Mouse (Mus musculus) erythroblast, embryonic 14.5 days (primary cell): Measurements from ENCODE around the gene Mpi. TPM values are rescaled to one million over a fixed set of nuclear protein-coding genes. Genes with fewer than 3 reads are reported as not detected.

Experiments used
- H3K27me3 ChIP-seq: 2 replicates; pipeline ENCODE4 v1.6.1; 2012; ENCODE audit warnings: inconsistent platforms; ENCODE audit not compliant: control insufficient read depth
- H3K36me3 ChIP-seq: 2 replicates; pipeline ENCODE4 v1.6.1; 2012; ENCODE audit warnings: mild to moderate bottlenecking, inconsistent platforms; ENCODE audit not compliant: control insufficient read depth
- H3K4me1 ChIP-seq: 2 replicates; pipeline ENCODE4 v1.6.1; 2012; ENCODE audit warnings: inconsistent platforms; ENCODE audit not compliant: control insufficient read depth
- H3K4me3 ChIP-seq: replicated peaks from 2 replicates; pipeline ENCODE3; 2012; ENCODE audit warnings: moderate library complexity, mild to moderate bottlenecking, inconsistent platforms
- H3K9me3 ChIP-seq: 2 replicates; pipeline ENCODE4 v1.6.1; 2012; ENCODE audit warnings: low read length, inconsistent platforms, mixed read lengths; ENCODE audit not compliant: control insufficient read depth
- GATA1 ChIP-seq: IDR thresholded peaks from 2 replicates; pipeline ENCODE4 v1.6.1; 2012; ENCODE audit warnings: low read length, inconsistent platforms, mixed read lengths
- TAL1 ChIP-seq: IDR thresholded peaks from 3 replicates; pipeline ENCODE4 v1.6.1; 2012; ENCODE audit warnings: low read length, inconsistent platforms, mixed read lengths
- polyA plus RNA-seq: library from polyadenylated mRNA; stranded (reverse); fragments of >175 nt; gene quantifications from 2 replicates; pipeline ENCODE4 v1.2.3, GENCODE M21; 2012

Gene Mpi
- polyA plus RNA-seq, 1 experiment = 0.08 TPM

DNA sequence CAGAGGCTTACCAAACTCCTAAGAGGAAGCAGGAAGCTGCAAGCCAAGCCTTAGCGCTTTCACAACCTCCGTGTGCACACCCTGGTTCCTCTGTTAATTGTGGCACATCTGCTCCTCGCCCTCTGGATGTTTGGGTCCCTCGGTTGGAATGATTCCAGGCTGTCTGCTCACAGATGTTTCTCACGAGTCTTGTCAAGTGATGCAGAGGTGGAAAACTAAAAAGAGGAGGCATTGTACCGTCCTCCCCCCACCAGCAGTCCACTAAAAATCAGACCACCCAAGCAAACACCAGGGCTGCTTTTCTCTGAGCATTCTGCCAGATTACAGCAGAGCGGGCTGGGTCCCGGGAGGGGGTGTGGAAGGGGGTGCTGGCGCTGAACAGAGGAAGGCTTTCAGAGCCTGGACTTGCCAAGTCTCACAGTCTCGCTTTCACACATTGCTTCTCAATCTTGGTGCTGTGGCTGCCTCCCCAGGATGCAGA is 13.2 kb upstream of the Mpi start:
- H3K36me3 ChIP-seq = peaks cover 23% of the 10 kb centered on the region

DNA sequence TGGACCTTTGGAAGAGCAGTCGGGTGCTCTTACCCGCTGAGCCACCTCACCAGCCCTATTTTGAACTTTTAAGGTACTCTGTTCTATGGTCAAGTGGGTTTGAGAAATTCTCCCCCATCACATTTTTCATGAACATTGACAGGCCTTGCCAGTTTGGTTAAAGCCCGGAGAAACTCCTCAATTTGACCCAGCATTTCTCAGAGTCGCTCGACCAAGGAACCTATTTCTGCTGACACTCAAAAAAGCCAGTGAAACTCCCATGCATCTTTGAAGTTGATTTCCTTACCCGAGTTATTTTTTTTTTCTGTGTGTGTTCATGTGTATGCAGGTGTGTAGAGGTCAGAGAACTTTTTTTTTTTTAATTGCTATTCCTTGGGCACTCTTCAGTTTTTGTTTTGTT is 12.0 kb upstream of the Mpi start:
- Histone ChIP-seq H3K36me3 (peaks cover 18% of the 10 kb centered on the region), H3K9me3 (no peaks in the 10 kb centered on the region), H3K4me3 (no peak overlapping the region), H3K4me1 (peaks cover 30% of the 10 kb centered on the region), H3K27me3 (no peaks in the 10 kb centered on the region)
- TF ChIP-seq GATA1 (no peak), TAL1 (no peak)

More for the DNA sequence above, 13.2 kb upstream of the Mpi start:
- no peaks in the 10 kb centered on the region for H3K27me3 ChIP-seq
- TF ChIP-seq TAL1 = no peak
- TF ChIP-seq GATA1 = no peak
- H3K9me3 ChIP-seq = no peaks in the 10 kb centered on the region
- peaks cover 23% of the 10 kb centered on the region for H3K4me1 ChIP-seq
- no peak overlapping the region for H3K4me3 ChIP-seq

DNA sequence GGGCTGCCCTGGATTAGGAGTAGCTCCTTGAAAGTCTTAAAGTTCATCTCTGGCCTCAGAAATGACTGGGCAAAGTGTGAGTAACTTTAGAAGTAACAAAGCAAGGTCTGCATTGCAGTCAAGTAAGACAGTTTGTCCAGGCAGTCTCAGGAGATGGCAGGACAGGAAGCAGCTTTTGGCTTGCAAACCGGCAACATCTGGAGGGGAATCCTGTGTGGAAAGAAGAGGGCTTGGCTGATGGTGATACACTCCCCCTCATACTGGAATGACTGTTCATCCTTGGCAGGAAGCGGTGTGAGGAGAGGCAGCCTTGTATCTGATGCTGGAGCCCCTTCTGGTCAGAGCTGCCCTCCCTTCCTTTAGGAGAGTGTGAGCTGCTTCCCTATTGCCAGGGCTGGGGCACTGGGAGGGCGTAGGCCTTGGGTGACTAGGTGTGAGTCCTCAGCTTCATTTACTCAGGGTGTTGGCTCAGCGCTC is 10.4 kb upstream of the Mpi start:
- Histone ChIP-seq H3K4me1 (peaks cover 30% of the 10 kb centered on the region), H3K27me3 (peaks cover 6% of the 10 kb centered on the region), H3K9me3 (no peaks in the 10 kb centered on the region), H3K36me3 (peaks cover 3% of the 10 kb centered on the region), H3K4me3 (no peak overlapping the region)
- TF ChIP-seq GATA1 (no peak), TAL1 (no peak)

DNA sequence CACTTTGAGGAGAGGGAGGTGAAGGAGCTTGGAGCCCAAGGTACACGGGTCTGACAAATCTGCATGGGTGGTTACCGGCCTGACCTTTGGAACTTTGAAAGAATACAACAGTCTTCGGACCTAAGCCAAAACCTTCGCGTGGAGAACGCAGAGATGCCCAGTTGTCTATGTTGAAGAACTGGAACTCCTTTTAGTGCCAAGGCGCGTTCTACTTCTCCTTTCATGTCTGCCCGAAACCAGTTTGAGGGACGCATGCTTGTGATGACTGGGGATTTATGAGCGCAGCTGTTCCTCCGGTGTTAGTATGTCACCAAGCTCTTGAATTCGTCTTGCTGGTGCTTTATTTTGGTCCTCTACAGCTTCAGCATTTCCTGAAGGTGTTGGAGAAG is 9.1 kb upstream of the Mpi start:
- TF ChIP-seq GATA1 = no peak
- TF ChIP-seq TAL1 = no peak
- H3K4me1 ChIP-seq = peaks cover 30% of the 10 kb centered on the region
- no peaks in the 10 kb centered on the region for H3K36me3 ChIP-seq
- no peaks in the 10 kb centered on the region for H3K9me3 ChIP-seq
- peaks cover 6% of the 10 kb centered on the region for H3K27me3 ChIP-seq
- peak overlapping the region; percentile 82 for H3K4me3 ChIP-seq

DNA sequence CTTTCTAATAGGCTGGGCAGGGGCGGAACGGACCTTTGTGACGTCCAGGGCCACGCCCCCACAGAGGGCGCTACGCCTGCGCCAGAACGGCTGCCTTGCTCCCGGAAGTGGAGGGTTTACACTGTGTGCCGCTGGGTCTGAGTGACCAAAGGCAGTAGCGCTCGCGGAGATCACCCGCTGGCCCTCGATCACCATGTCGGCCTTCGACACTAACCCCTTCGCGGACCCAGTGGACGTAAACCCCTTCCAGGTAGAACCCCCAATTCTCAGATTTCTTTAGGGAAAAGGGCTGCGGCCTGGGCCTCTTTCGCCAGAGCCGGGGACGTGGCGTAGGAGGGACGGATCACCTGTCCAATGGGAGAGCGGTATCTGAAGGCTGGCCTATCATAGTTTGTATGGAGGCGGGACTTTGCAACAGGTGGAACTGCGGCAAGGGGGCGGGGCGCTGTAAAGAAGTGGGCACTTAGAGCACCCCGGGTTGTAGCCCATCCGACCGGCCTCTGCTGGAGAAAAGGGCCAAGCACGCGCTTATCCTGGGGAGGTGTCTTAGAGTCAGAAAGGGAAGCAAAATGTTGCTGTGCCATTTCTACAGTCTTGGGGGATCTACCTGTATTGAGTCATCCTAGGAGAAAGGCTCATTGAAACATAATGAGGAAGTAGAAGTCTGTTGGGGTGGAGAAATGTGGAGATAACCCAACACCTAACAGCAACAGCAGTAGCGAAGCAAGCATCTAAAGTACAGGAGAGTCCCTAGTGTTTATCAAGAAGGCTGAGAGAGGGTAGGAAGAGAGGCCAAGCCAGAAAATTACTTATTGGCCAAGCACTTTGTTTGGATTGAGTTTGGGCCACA is 8.5 kb upstream of the Mpi start, which contains the start of gene Scamp2:
TSS of gene Scamp2 (plus strand) at position 83 of the 850 bp plus-strand sequence.
- TF ChIP-seq TAL1 (no peak), GATA1 (no peak)
- Histone ChIP-seq H3K4me3 (peak within 1 kb of the TSS; percentile 82), H3K27me3 (peaks cover 6% of the 10 kb centered on the region), H3K36me3 (no peaks in the 10 kb centered on the region), H3K9me3 (no peaks in the 10 kb centered on the region), H3K4me1 (peaks cover 30% of the 10 kb centered on the region)

DNA sequence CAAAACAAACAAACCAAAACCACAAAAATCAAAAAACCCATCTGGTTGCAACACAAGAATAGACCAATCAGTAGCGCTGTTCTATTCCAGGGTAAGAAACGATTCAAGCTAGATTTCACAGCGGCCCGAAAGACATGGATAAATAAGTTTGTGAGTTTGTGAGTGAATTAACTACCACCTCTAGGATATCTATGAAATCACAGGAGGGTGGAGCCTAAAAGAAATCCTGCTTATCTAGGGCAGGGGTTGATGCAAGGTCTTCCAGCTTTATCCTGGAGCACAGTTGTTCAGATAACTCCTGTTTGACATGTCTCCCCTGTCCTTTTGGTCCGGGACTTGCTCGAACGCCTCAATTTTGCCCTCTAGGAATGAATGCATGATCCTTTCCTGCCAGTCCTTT is 7.7 kb upstream of the Mpi start:
- Histone ChIP-seq H3K9me3 (no peaks in the 10 kb centered on the region), H3K4me3 (peak overlapping the region; percentile 82), H3K4me1 (peaks cover 30% of the 10 kb centered on the region), H3K36me3 (no peaks in the 10 kb centered on the region), H3K27me3 (peaks cover 6% of the 10 kb centered on the region)
- TF ChIP-seq GATA1 = peak; percentile 8; the same call in 1 of the 2 replicates
- no peak for TF ChIP-seq TAL1

DNA sequence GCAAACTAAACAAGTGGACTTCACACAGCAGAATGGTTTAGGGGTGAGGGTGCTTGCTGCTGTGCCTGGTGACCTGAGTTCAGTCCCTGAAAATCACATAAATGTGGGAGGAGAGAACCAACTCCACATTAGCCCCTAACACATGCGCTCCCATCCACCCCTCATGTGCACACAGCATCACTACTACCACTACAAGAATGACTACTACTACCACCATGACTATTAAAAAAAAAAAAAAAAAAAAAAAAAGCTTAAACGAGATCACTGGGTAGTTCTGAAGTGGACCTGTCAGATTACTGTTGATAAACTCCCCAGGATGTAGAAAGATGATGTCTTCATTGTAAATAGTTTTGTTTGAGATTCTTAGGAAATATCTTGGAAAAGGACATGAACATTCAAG is 7.0 kb upstream of the Mpi start:
- Histone ChIP-seq H3K27me3 (peaks cover 6% of the 10 kb centered on the region), H3K4me3 (no peak overlapping the region), H3K36me3 (no peaks in the 10 kb centered on the region), H3K4me1 (peaks cover 30% of the 10 kb centered on the region), H3K9me3 (no peaks in the 10 kb centered on the region)
- no peak for TF ChIP-seq TAL1
- TF ChIP-seq GATA1 = no peak

DNA sequence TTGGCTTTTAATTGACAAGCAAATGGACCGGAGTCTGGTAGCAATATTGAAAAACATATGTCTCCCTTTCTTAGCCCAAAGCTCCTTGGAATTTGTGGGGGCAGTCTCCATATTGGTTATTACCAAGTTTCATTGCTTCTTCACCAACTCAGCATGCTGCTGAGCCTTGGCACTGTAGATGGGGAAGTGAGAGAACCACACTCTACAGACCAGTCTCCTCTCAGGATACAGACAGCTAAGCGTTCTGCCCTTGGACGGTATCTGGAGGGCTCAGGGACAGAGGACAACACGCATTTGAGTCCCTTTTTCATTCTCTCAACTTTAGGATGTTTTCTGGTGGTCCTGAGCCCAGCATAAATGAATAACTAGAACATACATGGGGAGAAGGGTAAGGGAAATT is 6.1 kb upstream of the Mpi start:
- TF ChIP-seq TAL1 (no peak), GATA1 (no peak)
- peaks cover 6% of the 10 kb centered on the region for H3K27me3 ChIP-seq
- H3K36me3 ChIP-seq = no peaks in the 10 kb centered on the region
- H3K4me3 ChIP-seq = no peak overlapping the region
- H3K4me1 ChIP-seq = peaks cover 30% of the 10 kb centered on the region
- no peaks in the 10 kb centered on the region for H3K9me3 ChIP-seq

DNA sequence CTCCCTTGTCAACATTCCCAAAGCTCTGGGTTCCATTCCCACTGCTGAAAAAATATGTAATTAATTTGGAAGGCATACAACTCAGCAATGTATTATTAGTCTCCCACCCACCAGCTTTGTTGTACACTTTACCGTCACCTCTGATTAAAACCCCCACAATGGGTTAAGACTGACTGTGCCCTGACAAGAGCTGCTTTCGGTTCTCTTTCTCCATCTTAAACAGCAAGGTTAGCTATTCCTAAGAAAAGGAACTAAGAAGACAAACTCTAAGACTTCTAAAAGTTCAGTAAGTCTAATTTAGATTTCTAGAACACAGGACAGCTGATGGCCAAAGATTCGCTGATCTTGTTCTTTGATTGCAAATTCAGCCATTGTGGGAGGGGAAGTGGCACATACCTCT is 4.7 kb upstream of the Mpi start:
- Histone ChIP-seq H3K9me3 (no peaks in the 10 kb centered on the region), H3K36me3 (no peaks in the 10 kb centered on the region), H3K4me3 (no peak overlapping the region), H3K4me1 (peaks cover 27% of the 10 kb centered on the region), H3K27me3 (peaks cover 9% of the 10 kb centered on the region)
- TF ChIP-seq GATA1 (no peak), TAL1 (no peak)
